Mouse (Mus musculus) bone marrow macrophage, adult 2 months (primary cell): ENCODE results near the gene Syt7. TPM values are rescaled to one million over a fixed set of nuclear protein-coding genes. Genes with fewer than 3 reads are reported as not detected.

Experiments
- H3K27ac ChIP-seq: 2 replicates; pipeline ENCODE4 v1.5.1; 2012; ENCODE audit warnings: low read depth, low read length; ENCODE audit not compliant: insufficient read depth
- H3K4me1 ChIP-seq: 2 replicates; pipeline ENCODE4 v1.6.1; 2012; ENCODE audit warnings: low read length; ENCODE audit not compliant: control insufficient read depth, insufficient read depth
- H3K4me3 ChIP-seq: 2 replicates; pipeline ENCODE4 v1.5.1; 2012; ENCODE audit warnings: mild to moderate bottlenecking, low read length, moderate library complexity; ENCODE audit not compliant: insufficient read depth
- CTCF ChIP-seq: IDR thresholded peaks from 2 replicates; pipeline ENCODE4 v1.5.1; 2012; ENCODE audit warnings: low read depth, mild to moderate bottlenecking, low read length, moderate library complexity
- POLR2A ChIP-seq: IDR thresholded peaks from 2 replicates; pipeline ENCODE4 v1.6.1; 2012; ENCODE audit warnings: mild to moderate bottlenecking, low read depth, low read length, borderline replicate concordance
- polyA plus RNA-seq: library from polyadenylated mRNA; stranded (reverse); fragments of >200 nt; gene quantifications from 2 replicates; pipeline ENCODE4 v1.2.4, GENCODE M21; 2012; ENCODE audit not compliant: missing spikeins, insufficient read depth, insufficient read length

Syt7 gene
- polyA plus RNA-seq, 1 experiment: not detected

- TF ChIP-seq POLR2A (no peak), CTCF (no peak)
- H3K4me1 ChIP-seq: no peaks in the 10 kb centered on the region
- H3K4me3 ChIP-seq: no peak overlapping the region
- H3K27ac ChIP-seq: no peak overlapping the region
These were observed 45.1 kb downstream of the Syt7 start for GRCm38 (mm10) chr19:10433879-10434540.

- TF ChIP-seq CTCF (no peak), POLR2A (no peak)
- no peaks in the 10 kb centered on the region for H3K4me1 ChIP-seq
- no peak overlapping the region for H3K27ac ChIP-seq
- H3K4me3 ChIP-seq: no peak overlapping the region
These were observed 46.0 kb downstream of the Syt7 start for GRCm38 (mm10) chr19:10434927-10435326.

GRCm38 (mm10) chr19:10435908-10436307 lies 47.0 kb downstream of the Syt7 start:
- no peak overlapping the region for H3K4me3 ChIP-seq
- H3K27ac ChIP-seq: no peak overlapping the region
- no peaks in the 10 kb centered on the region for H3K4me1 ChIP-seq
- TF ChIP-seq CTCF: peak; percentile 83
- no peak for TF ChIP-seq POLR2A

- H3K27ac ChIP-seq: no peak overlapping the region
- TF ChIP-seq POLR2A: no peak
- TF ChIP-seq CTCF: no peak
- H3K4me1 ChIP-seq: no peaks in the 10 kb centered on the region
- no peak overlapping the region for H3K4me3 ChIP-seq
These were observed 47.8 kb downstream of the Syt7 start for GRCm38 (mm10) chr19:10436726-10437125.

GRCm38 (mm10) chr19:10437521-10437920 lies 48.6 kb downstream of the Syt7 start:
- H3K4me3 ChIP-seq: no peak overlapping the region
- no peaks in the 10 kb centered on the region for H3K4me1 ChIP-seq
- TF ChIP-seq POLR2A: no peak
- no peak for TF ChIP-seq CTCF
- no peak overlapping the region for H3K27ac ChIP-seq

GRCm38 (mm10) chr19:10444685-10445369 lies 55.9 kb downstream of the Syt7 start:
- no peak overlapping the region for H3K4me3 ChIP-seq
- no peak overlapping the region for H3K27ac ChIP-seq
- no peaks in the 10 kb centered on the region for H3K4me1 ChIP-seq
- no peak for TF ChIP-seq POLR2A
- no peak for TF ChIP-seq CTCF

- TF ChIP-seq CTCF (no peak), POLR2A (no peak)
These were observed 59.4 kb downstream of the Syt7 start for GRCm38 (mm10) chr19:10448275-10448674.

GRCm38 (mm10) chr19:10449190-10449589 lies 60.3 kb downstream of the Syt7 start:
- no peak overlapping the region for H3K27ac ChIP-seq
- H3K4me3 ChIP-seq: no peak overlapping the region
- no peaks in the 10 kb centered on the region for H3K4me1 ChIP-seq
- no peak for TF ChIP-seq CTCF
- no peak for TF ChIP-seq POLR2A

More at GRCm38 (mm10) chr19:10448275-10448674, 59.4 kb downstream of the Syt7 start:
- no peaks in the 10 kb centered on the region for H3K4me1 ChIP-seq
- H3K27ac ChIP-seq: no peak overlapping the region
- H3K4me3 ChIP-seq: no peak overlapping the region

- no peaks in the 10 kb centered on the region for H3K4me1 ChIP-seq
- H3K4me3 ChIP-seq: no peak overlapping the region
- H3K27ac ChIP-seq: no peak overlapping the region
- no peak for TF ChIP-seq POLR2A
- TF ChIP-seq CTCF: peak; percentile 47; the same call in 1 of the 2 replicates
These were observed 60.8 kb downstream of the Syt7 start for GRCm38 (mm10) chr19:10449708-10450107.

- no peak for TF ChIP-seq POLR2A
- TF ChIP-seq CTCF: no peak
- H3K27ac ChIP-seq: no peak overlapping the region
- peaks cover 11% of the 10 kb centered on the region for H3K4me1 ChIP-seq
- no peak overlapping the region for H3K4me3 ChIP-seq
These were observed 66.0 kb downstream of the Syt7 start for GRCm38 (mm10) chr19:10454718-10455436.
